Mouse (Mus musculus): ENCODE measurements around the gene Itga2b. TPM values are rescaled to one million over a fixed set of nuclear protein-coding genes. Genes with fewer than 3 reads are reported as not detected.

The Itga2b gene
- polyA plus RNA-seq, 1 experiment from 2014 or later: 7.0 TPM

DNA sequence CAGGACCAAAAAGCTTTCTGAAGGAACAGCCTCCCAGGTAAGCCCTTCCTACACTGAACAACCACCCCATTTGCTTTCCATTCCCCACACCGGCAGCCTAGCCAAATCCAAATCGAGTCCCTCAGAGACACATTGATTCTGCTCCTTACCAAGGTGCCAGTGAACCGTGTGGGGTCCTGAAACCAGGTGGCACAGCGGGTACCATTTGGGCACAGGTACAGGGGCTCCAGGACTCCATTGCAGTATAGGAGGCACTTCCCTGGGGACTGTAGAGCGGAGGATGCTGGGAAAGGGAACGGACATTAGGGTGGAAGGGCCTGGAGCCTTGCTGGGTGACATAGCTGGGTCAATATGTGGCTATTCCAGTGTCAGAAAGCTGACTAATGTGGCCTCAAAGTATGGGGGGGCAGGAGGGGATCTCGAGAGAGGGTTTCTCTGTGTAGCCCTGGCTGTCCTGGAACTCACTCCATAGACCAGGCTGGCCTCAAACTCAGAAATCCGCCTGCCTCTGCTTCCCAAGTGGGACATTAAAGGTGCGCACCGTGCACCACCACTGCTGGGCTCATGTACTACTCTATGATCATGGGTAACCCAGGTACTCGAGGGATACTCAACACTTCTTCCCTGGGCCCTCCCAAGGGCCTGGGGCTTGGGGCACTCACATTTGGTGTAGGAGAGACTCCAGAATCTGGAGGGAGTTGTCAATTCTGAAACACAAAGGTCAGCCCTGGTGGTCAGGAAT lies 64.2 kb downstream of the Itga2b start:
- Histone ChIP-seq H3K4me2 (ENCODE audit: low read depth, low read length) (peak overlapping the region; percentile 90), H3K27me3 (ENCODE audit: control insufficient read depth, insufficient read depth, low read length) (no peaks in the 10 kb centered on the region), H3K27ac (ENCODE audit: low read depth, low read length) (no peak overlapping the region), H3K9ac (replicated peaks; ENCODE audit: low read depth, low read length) (peak overlapping the region; percentile 88; the same call in 1 of the 2 replicates), H3K9me3 (ENCODE audit: control insufficient read depth, low read length) (no peaks in the 10 kb centered on the region), H3K36me3 (ENCODE audit: control insufficient read depth, insufficient read depth, low read length) (peaks cover 31% of the 10 kb centered on the region), H3K4me3 (ENCODE audit: low read depth, low read length) (no peak overlapping the region), H3K4me1 (ENCODE audit: control insufficient read depth, insufficient read depth, low read length) (peaks cover 25% of the 10 kb centered on the region)
- 88% methylated on average over 11 of the region's 11 CpGs for WGBS
- ATAC-seq (ENCODE audit: low read depth): no peak

DNA sequence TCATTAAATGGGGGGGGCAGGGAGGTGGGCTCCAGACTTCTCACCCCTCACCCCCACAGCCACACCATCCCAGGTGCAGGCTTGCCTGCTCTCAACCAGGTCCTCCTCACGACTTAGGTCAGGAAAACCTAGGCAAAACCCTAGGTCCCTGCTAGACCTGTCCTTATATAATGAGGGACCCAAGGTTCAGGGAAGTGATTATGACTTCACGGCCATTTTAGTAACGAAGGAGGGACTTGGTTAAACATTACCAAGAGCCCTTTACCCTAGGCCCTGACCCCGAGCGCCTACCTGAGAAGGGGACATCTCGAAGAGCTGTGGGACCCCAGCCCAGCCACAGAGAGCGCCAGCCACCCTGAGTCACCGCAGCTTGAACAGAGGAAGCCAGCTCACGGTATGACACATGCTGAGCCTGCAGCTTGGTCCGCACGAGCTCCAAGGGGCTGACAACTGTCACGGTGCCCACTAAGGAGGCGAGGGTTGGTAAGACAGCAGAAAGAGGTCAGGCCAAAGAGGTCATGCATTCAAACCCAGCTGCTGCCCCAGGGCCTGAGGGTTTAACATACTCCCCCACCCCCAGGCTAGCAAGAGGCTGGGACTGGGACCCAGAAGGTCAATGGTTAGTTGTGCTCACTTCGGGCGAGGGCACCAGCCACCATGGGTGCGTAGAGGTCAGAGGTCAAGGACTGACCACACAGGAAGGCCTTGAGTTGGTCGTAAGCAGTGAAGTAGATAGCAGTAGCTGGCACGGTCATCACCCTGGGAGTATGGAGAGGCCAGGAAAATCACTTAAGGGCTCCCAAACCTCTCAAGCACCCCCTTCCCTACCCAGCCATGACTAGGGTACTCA lies 65.5 kb downstream of the Itga2b start:
- H3K4me2 ChIP-seq (ENCODE audit: low read depth, low read length): no peak overlapping the region
- no peak overlapping the region for H3K9ac ChIP-seq (replicated peaks; ENCODE audit: low read depth, low read length)
- peaks cover 35% of the 10 kb centered on the region for H3K36me3 ChIP-seq (ENCODE audit: control insufficient read depth, insufficient read depth, low read length)
- ATAC-seq (ENCODE audit: low read depth): no peak
- no peaks in the 10 kb centered on the region for H3K9me3 ChIP-seq (ENCODE audit: control insufficient read depth, low read length)
- H3K27me3 ChIP-seq (ENCODE audit: control insufficient read depth, insufficient read depth, low read length): no peaks in the 10 kb centered on the region
- no peak overlapping the region for H3K27ac ChIP-seq (ENCODE audit: low read depth, low read length)
- 77% methylated on average over 18 of the region's 18 CpGs for WGBS
- H3K4me1 ChIP-seq (ENCODE audit: control insufficient read depth, insufficient read depth, low read length): peaks cover 27% of the 10 kb centered on the region
- H3K4me3 ChIP-seq (ENCODE audit: low read depth, low read length): no peak overlapping the region

DNA sequence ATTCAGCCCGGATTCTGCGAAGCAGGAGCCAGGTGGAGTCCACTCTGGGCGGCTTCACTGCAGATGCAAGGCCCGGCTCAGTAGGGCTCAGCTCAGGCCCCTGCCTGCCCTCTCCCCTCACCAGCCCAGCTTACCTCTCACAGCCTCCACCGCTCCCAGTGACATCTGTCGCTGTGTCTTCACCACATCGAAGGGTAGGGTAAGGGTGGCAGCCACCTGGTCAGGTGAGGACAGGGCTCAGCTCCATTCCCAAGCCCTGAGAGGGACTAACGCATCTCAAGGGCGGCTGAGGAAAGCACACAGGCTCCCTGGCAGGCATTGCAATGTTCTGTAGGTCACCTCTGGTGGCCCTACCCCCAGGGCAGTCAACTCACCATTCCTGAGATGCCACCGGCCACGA lies 66.3 kb downstream of the Itga2b start:
- Histone ChIP-seq H3K4me3 (ENCODE audit: low read depth, low read length) (no peak overlapping the region), H3K9me3 (ENCODE audit: control insufficient read depth, low read length) (no peaks in the 10 kb centered on the region), H3K27ac (ENCODE audit: low read depth, low read length) (no peak overlapping the region), H3K9ac (replicated peaks; ENCODE audit: low read depth, low read length) (no peak overlapping the region), H3K4me1 (ENCODE audit: control insufficient read depth, insufficient read depth, low read length) (peaks cover 32% of the 10 kb centered on the region), H3K36me3 (ENCODE audit: control insufficient read depth, insufficient read depth, low read length) (peaks cover 35% of the 10 kb centered on the region), H3K4me2 (ENCODE audit: low read depth, low read length) (no peak overlapping the region), H3K27me3 (ENCODE audit: control insufficient read depth, insufficient read depth, low read length) (no peaks in the 10 kb centered on the region)
- WGBS: 96% methylated on average over 11 of the region's 11 CpGs
- ATAC-seq (ENCODE audit: low read depth): no peak

Small RNAs within 50 kb of the gene (microRNA-seq; reads per million reads assigned to microRNA genes)
- gene Mir6930: not detected

Other genes with a start within 250 kb of the Itga2b start
- gene Hdac5, start 240.0 kb downstream of the Itga2b start, polyA plus RNA-seq (2014; fragmentation: Nextera tagmentation; extraction: Ambion mirVana): 44.2 and 47.3 TPM in 2 replicates
- 1.4 and 1.5 TPM in 2 replicates for gene BC030867, start 221.2 kb downstream of the Itga2b start, polyA plus RNA-seq (2014; fragmentation: Nextera tagmentation; extraction: Ambion mirVana)
- gene Asb16, start 201.4 kb downstream of the Itga2b start, polyA plus RNA-seq (2014; fragmentation: Nextera tagmentation; extraction: Ambion mirVana): 0.12 and 0.23 TPM in 2 replicates
- gene Tmub2, start 185.2 kb downstream of the Itga2b start, polyA plus RNA-seq (2014; fragmentation: Nextera tagmentation; extraction: Ambion mirVana): 86.9 and 88.6 TPM in 2 replicates
- 36.5 and 36.7 TPM in 2 replicates for gene Atxn7l3, start 173.5 kb downstream of the Itga2b start, polyA plus RNA-seq (2014; fragmentation: Nextera tagmentation; extraction: Ambion mirVana)
- gene Ubtf, start 150.4 kb downstream of the Itga2b start, polyA plus RNA-seq (2014; fragmentation: Nextera tagmentation; extraction: Ambion mirVana): 70.3 and 81.9 TPM in 2 replicates
- gene Slc4a1, start 103.9 kb downstream of the Itga2b start, polyA plus RNA-seq (2014; fragmentation: Nextera tagmentation; extraction: Ambion mirVana): 1.6 and 2.4 TPM in 2 replicates
- gene Rundc3a, start 76.7 kb downstream of the Itga2b start, polyA plus RNA-seq (2014; fragmentation: Nextera tagmentation; extraction: Ambion mirVana): 97.8 and 115 TPM in 2 replicates
- 141 and 144 TPM in 2 replicates for gene Slc25a39, start 62.2 kb downstream of the Itga2b start, polyA plus RNA-seq (2014; fragmentation: Nextera tagmentation; extraction: Ambion mirVana)
- 43.3 and 68.2 TPM in 2 replicates for gene Grn, start 39.8 kb downstream of the Itga2b start, polyA plus RNA-seq (2014; fragmentation: Nextera tagmentation; extraction: Ambion mirVana)
- gene Fam171a2, start 22.4 kb downstream of the Itga2b start, polyA plus RNA-seq (2014; fragmentation: Nextera tagmentation; extraction: Ambion mirVana): 25.4 and 38.4 TPM in 2 replicates
- gene Gpatch8, start 86.3 kb upstream of the Itga2b start, polyA plus RNA-seq (2014; fragmentation: Nextera tagmentation; extraction: Ambion mirVana): 57.8 and 83.7 TPM in 2 replicates
- 6.6 and 6.9 TPM in 2 replicates for gene Gm11627, start 109.3 kb upstream of the Itga2b start, polyA plus RNA-seq (2014; fragmentation: Nextera tagmentation; extraction: Ambion mirVana)
- 6.5 and 10.5 TPM in 2 replicates for gene Fzd2, start 134.3 kb upstream of the Itga2b start, polyA plus RNA-seq (2014; fragmentation: Nextera tagmentation; extraction: Ambion mirVana)
- gene Meioc, start 193.6 kb upstream of the Itga2b start, polyA plus RNA-seq (2014; fragmentation: Nextera tagmentation; extraction: Ambion mirVana): 0.11 and 0.12 TPM in 2 replicates
- gene Ccdc43, start 227.7 kb upstream of the Itga2b start, polyA plus RNA-seq (2014; fragmentation: Nextera tagmentation; extraction: Ambion mirVana): 35.5 and 37.4 TPM in 2 replicates

All from neural tube, embryonic 14.5 days (tissue).